Mouse (Mus musculus): ENCODE data around the gene Rbm33. TPM values are rescaled to one million over a fixed set of nuclear protein-coding genes. Genes with fewer than 3 reads are reported as not detected.

The Rbm33 gene
- polyA plus RNA-seq, 1 experiment from 2014 or later = 9.4 TPM

- Histone ChIP-seq H3K27ac (ENCODE audit: low read length) (no peak overlapping the region), H3K36me3 (ENCODE audit: insufficient read depth, low read length) (peaks cover 13% of the 10 kb centered on the region), H3K4me3 (ENCODE audit: low read length) (no peak overlapping the region), H3K9ac (replicated peaks; ENCODE audit: low read length) (no peak overlapping the region), H3K27me3 (ENCODE audit: insufficient read depth, low read length) (no peaks in the 10 kb centered on the region), H3K9me3 (ENCODE audit: low read length) (no peaks in the 10 kb centered on the region), H3K4me2 (replicated peaks; ENCODE audit: low read depth, low read length) (no peak overlapping the region), H3K4me1 (ENCODE audit: insufficient read depth, low read length) (no peaks in the 10 kb centered on the region)
- 53% methylated on average over 4 of the region's 4 CpGs for WGBS
- ATAC-seq (ENCODE audit: low FRiP score, low TSS enrichment) = peak; percentile 47; the same call in 1 of the 2 replicates
Measured at GRCm38 (mm10) chr5:28423781-28424180, 106.9 kb downstream of the Rbm33 start.

DNA sequence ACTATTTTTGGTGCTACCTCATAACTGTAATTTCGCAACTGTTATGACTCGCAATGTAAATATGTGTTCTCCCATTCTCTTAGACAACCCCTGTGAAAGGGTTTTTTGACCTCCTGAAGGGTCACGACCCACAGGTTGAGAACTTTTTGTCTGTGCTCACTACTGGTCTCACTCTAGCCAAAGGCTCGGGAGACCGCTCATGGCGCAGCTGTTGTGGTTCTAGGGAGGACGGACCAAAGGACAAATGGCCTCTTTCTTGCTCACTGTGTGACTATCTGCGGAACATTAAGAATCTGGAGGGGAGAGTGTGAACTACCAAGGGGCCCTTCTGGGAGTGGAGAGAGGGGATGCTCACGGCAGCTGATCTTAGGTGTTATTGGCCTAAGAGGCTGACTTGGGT is 109.0 kb downstream of the Rbm33 start:
- H3K4me3 ChIP-seq (ENCODE audit: low read length) = no peak overlapping the region
- H3K9me3 ChIP-seq (ENCODE audit: low read length) = no peaks in the 10 kb centered on the region
- H3K27ac ChIP-seq (ENCODE audit: low read length) = no peak overlapping the region
- H3K4me1 ChIP-seq (ENCODE audit: insufficient read depth, low read length) = no peaks in the 10 kb centered on the region
- ATAC-seq (ENCODE audit: low FRiP score, low TSS enrichment) = no peak
- H3K9ac ChIP-seq (replicated peaks; ENCODE audit: low read length) = no peak overlapping the region
- no peaks in the 10 kb centered on the region for H3K27me3 ChIP-seq (ENCODE audit: insufficient read depth, low read length)
- 87% methylated on average over 9 of the region's 9 CpGs for WGBS
- H3K36me3 ChIP-seq (ENCODE audit: insufficient read depth, low read length) = no peaks in the 10 kb centered on the region
- no peak overlapping the region for H3K4me2 ChIP-seq (replicated peaks; ENCODE audit: low read depth, low read length)

GRCm38 (mm10) chr5:28450126-28450890 is 133.4 kb downstream of the Rbm33 start:
- no peak overlapping the region for H3K9ac ChIP-seq (replicated peaks; ENCODE audit: low read length)
- ATAC-seq (ENCODE audit: low FRiP score, low TSS enrichment) = no peak
- H3K9me3 ChIP-seq (ENCODE audit: low read length) = no peaks in the 10 kb centered on the region
- H3K36me3 ChIP-seq (ENCODE audit: insufficient read depth, low read length) = no peaks in the 10 kb centered on the region
- peaks cover 2% of the 10 kb centered on the region; the same call in 1 of the 2 replicates for H3K27me3 ChIP-seq (ENCODE audit: insufficient read depth, low read length)
- 68% methylated on average over 3 of the region's 3 CpGs for WGBS
- no peak overlapping the region for H3K27ac ChIP-seq (ENCODE audit: low read length)
- H3K4me2 ChIP-seq (replicated peaks; ENCODE audit: low read depth, low read length) = no peak overlapping the region
- no peaks in the 10 kb centered on the region for H3K4me1 ChIP-seq (ENCODE audit: insufficient read depth, low read length)
- H3K4me3 ChIP-seq (ENCODE audit: low read length) = no peak overlapping the region

GRCm38 (mm10) chr5:28451053-28451638 is 134.2 kb downstream of the Rbm33 start:
- peak; percentile 74 for ATAC-seq (ENCODE audit: low FRiP score, low TSS enrichment)
- no peak overlapping the region for H3K4me3 ChIP-seq (ENCODE audit: low read length)
- H3K36me3 ChIP-seq (ENCODE audit: insufficient read depth, low read length) = no peaks in the 10 kb centered on the region
- WGBS = 29% methylated on average over 6 of the region's 6 CpGs
- H3K9me3 ChIP-seq (ENCODE audit: low read length) = no peaks in the 10 kb centered on the region
- no peaks in the 10 kb centered on the region for H3K4me1 ChIP-seq (ENCODE audit: insufficient read depth, low read length)
- H3K4me2 ChIP-seq (replicated peaks; ENCODE audit: low read depth, low read length) = no peak overlapping the region
- H3K27ac ChIP-seq (ENCODE audit: low read length) = no peak overlapping the region
- H3K9ac ChIP-seq (replicated peaks; ENCODE audit: low read length) = no peak overlapping the region
- H3K27me3 ChIP-seq (ENCODE audit: insufficient read depth, low read length) = peaks cover 11% of the 10 kb centered on the region

GRCm38 (mm10) chr5:28453086-28453485 is 136.2 kb downstream of the Rbm33 start:
- H3K4me3 ChIP-seq (ENCODE audit: low read length) = no peak overlapping the region
- peaks cover 4% of the 10 kb centered on the region for H3K4me1 ChIP-seq (ENCODE audit: insufficient read depth, low read length)
- no peak overlapping the region for H3K4me2 ChIP-seq (replicated peaks; ENCODE audit: low read depth, low read length)
- H3K27me3 ChIP-seq (ENCODE audit: insufficient read depth, low read length) = peaks cover 29% of the 10 kb centered on the region
- whole genome bisulfite sequencing = 85% methylated on average over 5 of the region's 5 CpGs
- no peak overlapping the region for H3K9ac ChIP-seq (replicated peaks; ENCODE audit: low read length)
- no peak overlapping the region for H3K27ac ChIP-seq (ENCODE audit: low read length)
- no peaks in the 10 kb centered on the region for H3K9me3 ChIP-seq (ENCODE audit: low read length)
- no peaks in the 10 kb centered on the region for H3K36me3 ChIP-seq (ENCODE audit: insufficient read depth, low read length)
- ATAC-seq (ENCODE audit: low FRiP score, low TSS enrichment) = no peak

- no peaks in the 10 kb centered on the region for H3K9me3 ChIP-seq (ENCODE audit: low read length)
- peaks cover 33% of the 10 kb centered on the region for H3K27me3 ChIP-seq (ENCODE audit: insufficient read depth, low read length)
- WGBS = 37% methylated on average over 3 of the region's 3 CpGs
- no peaks in the 10 kb centered on the region for H3K36me3 ChIP-seq (ENCODE audit: insufficient read depth, low read length)
- H3K4me1 ChIP-seq (ENCODE audit: insufficient read depth, low read length) = peaks cover 8% of the 10 kb centered on the region
- no peak overlapping the region for H3K4me3 ChIP-seq (ENCODE audit: low read length)
- H3K4me2 ChIP-seq (replicated peaks; ENCODE audit: low read depth, low read length) = no peak overlapping the region
- no peak for ATAC-seq (ENCODE audit: low FRiP score, low TSS enrichment)
- no peak overlapping the region for H3K27ac ChIP-seq (ENCODE audit: low read length)
- no peak overlapping the region for H3K9ac ChIP-seq (replicated peaks; ENCODE audit: low read length)
Measured at GRCm38 (mm10) chr5:28453523-28453922, 136.6 kb downstream of the Rbm33 start.

DNA sequence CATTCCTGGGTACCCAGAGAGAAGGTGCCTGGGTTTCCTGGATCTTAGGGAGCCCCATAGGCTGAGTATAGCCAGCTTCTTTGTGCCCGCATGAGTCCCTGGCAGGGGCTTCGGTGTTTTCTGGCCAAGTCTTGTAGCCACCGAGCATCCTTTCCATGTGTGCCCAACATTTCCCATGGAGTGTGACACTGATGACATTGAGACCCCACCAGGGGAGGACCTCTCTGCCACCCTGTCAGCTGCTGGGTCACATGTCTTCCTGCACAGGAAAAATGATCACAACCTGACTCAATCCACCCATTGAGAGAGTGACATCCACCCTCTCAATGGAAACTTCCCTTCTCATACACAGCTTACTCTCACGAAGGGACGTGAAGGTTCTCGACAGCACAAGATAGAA is 137.6 kb downstream of the Rbm33 start:
- ATAC-seq (ENCODE audit: low FRiP score, low TSS enrichment) = no peak
- WGBS = 88% methylated on average over 6 of the region's 6 CpGs
- no peak overlapping the region for H3K4me2 ChIP-seq (replicated peaks; ENCODE audit: low read depth, low read length)
- H3K36me3 ChIP-seq (ENCODE audit: insufficient read depth, low read length) = no peaks in the 10 kb centered on the region
- H3K27me3 ChIP-seq (ENCODE audit: insufficient read depth, low read length) = peaks cover 43% of the 10 kb centered on the region
- no peaks in the 10 kb centered on the region for H3K9me3 ChIP-seq (ENCODE audit: low read length)
- no peak overlapping the region for H3K9ac ChIP-seq (replicated peaks; ENCODE audit: low read length)
- H3K4me1 ChIP-seq (ENCODE audit: insufficient read depth, low read length) = peaks cover 18% of the 10 kb centered on the region
- H3K4me3 ChIP-seq (ENCODE audit: low read length) = no peak overlapping the region
- no peak overlapping the region for H3K27ac ChIP-seq (ENCODE audit: low read length)

DNA sequence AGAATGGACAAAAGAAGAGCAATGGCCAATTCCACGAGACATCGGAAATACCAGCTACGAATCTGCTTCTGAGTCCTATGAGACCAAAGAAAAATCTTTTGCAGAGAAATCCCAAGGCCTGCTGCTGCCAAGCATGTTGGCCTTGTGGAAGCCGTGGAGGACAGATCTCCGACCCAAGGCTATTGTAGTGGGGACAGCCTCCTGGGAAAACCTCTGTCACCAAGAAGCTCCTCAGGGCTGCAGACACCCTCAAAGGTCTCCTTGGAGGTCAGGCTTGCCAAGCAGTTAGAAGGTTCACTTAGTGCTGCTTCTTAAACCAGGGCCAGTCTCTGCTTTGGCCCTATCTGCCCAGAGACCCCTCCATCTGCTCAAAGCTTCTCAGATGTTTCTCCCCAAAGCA is 138.8 kb downstream of the Rbm33 start:
- ATAC-seq (ENCODE audit: low FRiP score, low TSS enrichment) = no peak
- Histone ChIP-seq H3K4me2 (replicated peaks; ENCODE audit: low read depth, low read length) (no peak overlapping the region), H3K27ac (ENCODE audit: low read length) (no peak overlapping the region), H3K4me1 (ENCODE audit: insufficient read depth, low read length) (peaks cover 24% of the 10 kb centered on the region), H3K9ac (replicated peaks; ENCODE audit: low read length) (no peak overlapping the region), H3K9me3 (ENCODE audit: low read length) (no peaks in the 10 kb centered on the region), H3K36me3 (ENCODE audit: insufficient read depth, low read length) (no peaks in the 10 kb centered on the region), H3K4me3 (ENCODE audit: low read length) (no peak overlapping the region), H3K27me3 (ENCODE audit: insufficient read depth, low read length) (peaks cover 55% of the 10 kb centered on the region)
- 85% methylated on average over 5 of the region's 5 CpGs for WGBS

- no peak for ATAC-seq (ENCODE audit: low FRiP score, low TSS enrichment)
- Histone ChIP-seq H3K27me3 (ENCODE audit: insufficient read depth, low read length) (peaks cover 62% of the 10 kb centered on the region), H3K4me1 (ENCODE audit: insufficient read depth, low read length) (peaks cover 24% of the 10 kb centered on the region), H3K27ac (ENCODE audit: low read length) (no peak overlapping the region), H3K4me3 (ENCODE audit: low read length) (no peak overlapping the region), H3K9me3 (ENCODE audit: low read length) (no peaks in the 10 kb centered on the region), H3K4me2 (replicated peaks; ENCODE audit: low read depth, low read length) (no peak overlapping the region), H3K36me3 (ENCODE audit: insufficient read depth, low read length) (no peaks in the 10 kb centered on the region), H3K9ac (replicated peaks; ENCODE audit: low read length) (no peak overlapping the region)
- WGBS = 81% methylated on average over 1 of the region's 1 CpGs
Measured at GRCm38 (mm10) chr5:28456366-28456765, 139.4 kb downstream of the Rbm33 start.

GRCm38 (mm10) chr5:28457921-28458641 is 141.2 kb downstream of the Rbm33 start:
- no peaks in the 10 kb centered on the region for H3K9me3 ChIP-seq (ENCODE audit: low read length)
- H3K27ac ChIP-seq (ENCODE audit: low read length) = no peak overlapping the region
- WGBS = 2% methylated on average over 86 of the region's 95 CpGs
- H3K36me3 ChIP-seq (ENCODE audit: insufficient read depth, low read length) = no peaks in the 10 kb centered on the region
- no peak overlapping the region for H3K9ac ChIP-seq (replicated peaks; ENCODE audit: low read length)
- peaks cover 79% of the 10 kb centered on the region for H3K27me3 ChIP-seq (ENCODE audit: insufficient read depth, low read length)
- peak overlapping the region; percentile 55 for H3K4me2 ChIP-seq (replicated peaks; ENCODE audit: low read depth, low read length)
- peaks cover 28% of the 10 kb centered on the region for H3K4me1 ChIP-seq (ENCODE audit: insufficient read depth, low read length)
- no peak; the same call in 1 of the 2 replicates for ATAC-seq (ENCODE audit: low FRiP score, low TSS enrichment)
- peak overlapping the region; percentile 38 for H3K4me3 ChIP-seq (ENCODE audit: low read length)

Data from kidney, embryonic 16.5 days (tissue).